Mouse (Mus musculus) cortical plate, adult 2 months (tissue): Measurements from ENCODE around the gene Tcf21. TPM values are rescaled to one million over a fixed set of nuclear protein-coding genes. Genes with fewer than 3 reads are reported as not detected.

Experiments used
- H3K27ac ChIP-seq: fragments of 200-500 bp; 2 replicates; pipeline ENCODE4 v1.5.1; 2012; ENCODE audit warnings: low read length, control low read depth, inconsistent platforms; ENCODE audit not compliant: insufficient read depth
- H3K4me1 ChIP-seq: fragments of 200-500 bp; 2 replicates; pipeline ENCODE4 v1.6.1; 2011; ENCODE audit warnings: low read length; ENCODE audit not compliant: control insufficient read depth, insufficient read depth
- H3K4me3 ChIP-seq: fragments of 200-500 bp; 2 replicates; pipeline ENCODE4 v1.5.1; 2011; ENCODE audit warnings: mild to moderate bottlenecking, low read length, control low read depth; ENCODE audit not compliant: insufficient read depth
- CTCF ChIP-seq: fragments of 200-500 bp; IDR thresholded peaks from 2 replicates; pipeline ENCODE4 v1.5.1; 2011; ENCODE audit warnings: mild to moderate bottlenecking, control low read depth, low read length; ENCODE audit not compliant: insufficient read depth; ENCODE audit errors: extremely low read depth
- POLR2A ChIP-seq: fragments of 200-500 bp; IDR thresholded peaks from 2 replicates; pipeline ENCODE4 v1.6.1; 2011; ENCODE audit warnings: mild to moderate bottlenecking, low read length, control low read depth; ENCODE audit not compliant: insufficient read depth; ENCODE audit errors: extremely low read depth
- polyA plus RNA-seq: library from polyadenylated mRNA; depleted of rRNA; stranded (reverse); fragments of >200 nt; gene quantifications from 2 replicates; pipeline ENCODE4 v1.2.3, GENCODE M21; 2012

Tcf21 gene
- polyA plus RNA-seq, 1 experiment, result not detected

- Histone ChIP-seq H3K4me1 (no peaks in the 10 kb centered on the region), H3K4me3 (no peak overlapping the region), H3K27ac (no peak overlapping the region)
- no peak for TF ChIP-seq CTCF
- TF ChIP-seq POLR2A, result no peak
Measured at GRCm38 (mm10) chr10:22842113-22842512, 22.1 kb upstream of the Tcf21 start.

- TF ChIP-seq CTCF (no peak), POLR2A (no peak)
- no peaks in the 10 kb centered on the region for H3K4me1 ChIP-seq
- no peak overlapping the region for H3K27ac ChIP-seq
- no peak overlapping the region for H3K4me3 ChIP-seq
Measured at GRCm38 (mm10) chr10:22826244-22826643, 6.3 kb upstream of the Tcf21 start.

GRCm38 (mm10) chr10:22822896-22823295, 2.9 kb upstream of the Tcf21 start:
- no peak overlapping the region for H3K4me3 ChIP-seq
- no peak overlapping the region for H3K27ac ChIP-seq
- H3K4me1 ChIP-seq, result no peaks in the 10 kb centered on the region
- TF ChIP-seq CTCF, result no peak
- no peak for TF ChIP-seq POLR2A

- TF ChIP-seq POLR2A (no peak), CTCF (no peak)
- H3K4me3 ChIP-seq, result no peak overlapping the region
- H3K4me1 ChIP-seq, result no peaks in the 10 kb centered on the region
Measured at GRCm38 (mm10) chr10:22822486-22822885, 2.5 kb upstream of the Tcf21 start.

GRCm38 (mm10) chr10:22821709-22822108, 1.7 kb upstream of the Tcf21 start:
- H3K4me1 ChIP-seq, result no peaks in the 10 kb centered on the region
- H3K4me3 ChIP-seq, result no peak overlapping the region
- no peak for TF ChIP-seq POLR2A
- TF ChIP-seq CTCF, result no peak
- H3K27ac ChIP-seq, result no peak overlapping the region

More at GRCm38 (mm10) chr10:22822486-22822885, 2.5 kb upstream of the Tcf21 start:
- no peak overlapping the region for H3K27ac ChIP-seq

- H3K4me1 ChIP-seq, result no peaks in the 10 kb centered on the region
- H3K27ac ChIP-seq, result no peak overlapping the region
- H3K4me3 ChIP-seq, result no peak overlapping the region
- TF ChIP-seq POLR2A (no peak), CTCF (no peak)
Measured at GRCm38 (mm10) chr10:22821267-22821666, 1.3 kb upstream of the Tcf21 start.

GRCm38 (mm10) chr10:22820841-22821240, 867 bp upstream of the Tcf21 start:
- Histone ChIP-seq H3K4me3 (no peak overlapping the region), H3K4me1 (no peaks in the 10 kb centered on the region), H3K27ac (no peak overlapping the region)
- TF ChIP-seq POLR2A (no peak), CTCF (no peak)

GRCm38 (mm10) chr10:22819239-22819870, 619 bp downstream of the Tcf21 start:
- no peak for TF ChIP-seq CTCF
- no peak for TF ChIP-seq POLR2A
- no peaks in the 10 kb centered on the region for H3K4me1 ChIP-seq
- no peak overlapping the region for H3K27ac ChIP-seq
- H3K4me3 ChIP-seq, result no peak overlapping the region

GRCm38 (mm10) chr10:22818600-22819238, 1.3 kb downstream of the Tcf21 start:
- TF ChIP-seq CTCF (no peak), POLR2A (no peak)
- Histone ChIP-seq H3K4me1 (no peaks in the 10 kb centered on the region), H3K4me3 (no peak overlapping the region), H3K27ac (no peak overlapping the region)

GRCm38 (mm10) chr10:22817976-22818375, 2.0 kb downstream of the Tcf21 start:
- Histone ChIP-seq H3K4me1 (no peaks in the 10 kb centered on the region), H3K4me3 (no peak overlapping the region)
- TF ChIP-seq POLR2A (no peak), CTCF (no peak)

GRCm38 (mm10) chr10:22817561-22817960, 2.4 kb downstream of the Tcf21 start:
- Histone ChIP-seq H3K4me1 (no peaks in the 10 kb centered on the region), H3K27ac (no peak overlapping the region), H3K4me3 (no peak overlapping the region)
- no peak for TF ChIP-seq POLR2A
- TF ChIP-seq CTCF, result no peak

More at GRCm38 (mm10) chr10:22817976-22818375, 2.0 kb downstream of the Tcf21 start:
- no peak overlapping the region for H3K27ac ChIP-seq
